Mouse (Mus musculus) spleen, embryonic (tissue): Measurements from ENCODE around the gene Kcnip3.

Experiments
- CTCF ChIA-PET: fragments of 350-600 bp; sonication (Branson Sonifier 250); formaldehyde crosslinking; loops from one replicate; lab custom pipeline; 2022; lab: Charles Lee

Gene Kcnip3

DNA sequence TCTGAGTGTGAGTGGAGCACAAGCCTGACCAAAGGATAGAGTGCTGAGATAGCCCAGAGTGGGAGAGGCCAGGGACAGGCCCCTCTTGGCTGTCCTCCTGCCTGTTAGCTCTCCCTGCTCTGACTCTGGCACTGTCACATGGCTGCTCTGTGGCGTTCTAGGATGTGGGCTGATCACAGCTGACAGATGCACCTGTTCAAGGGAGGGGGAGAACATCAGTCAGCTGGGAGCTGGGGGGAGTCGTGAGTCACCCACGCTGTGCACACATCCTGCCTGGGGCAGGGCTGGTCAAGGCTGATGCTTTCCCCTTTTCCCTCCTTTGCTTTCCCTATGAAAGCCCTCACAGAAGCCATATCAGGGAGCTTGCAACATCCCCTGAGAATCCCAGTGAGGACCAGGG is 3.6 kb downstream of the Kcnip3 start:
- CTCF ChIA-PET = no interaction called here

DNA sequence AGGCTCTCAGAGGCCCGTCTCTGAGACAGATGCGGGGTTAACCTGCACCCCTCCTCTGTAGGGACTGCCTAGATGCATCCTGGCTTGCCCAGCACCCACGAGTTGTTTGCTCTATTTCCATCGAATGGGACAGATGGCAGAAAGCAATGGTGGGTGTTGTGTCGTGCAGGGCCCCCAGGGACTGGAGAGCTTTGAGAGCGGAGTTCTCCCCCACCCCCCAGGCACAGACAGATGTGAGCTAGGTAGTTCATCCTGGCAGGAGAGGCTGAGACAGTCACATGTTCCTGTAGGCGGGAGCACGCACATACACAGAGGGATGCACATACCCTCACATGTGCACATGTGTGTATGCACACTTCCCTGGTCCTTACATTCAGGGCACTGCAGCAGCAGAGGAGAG is 4.8 kb downstream of the Kcnip3 start:
- CTCF ChIA-PET = no interaction called here

DNA sequence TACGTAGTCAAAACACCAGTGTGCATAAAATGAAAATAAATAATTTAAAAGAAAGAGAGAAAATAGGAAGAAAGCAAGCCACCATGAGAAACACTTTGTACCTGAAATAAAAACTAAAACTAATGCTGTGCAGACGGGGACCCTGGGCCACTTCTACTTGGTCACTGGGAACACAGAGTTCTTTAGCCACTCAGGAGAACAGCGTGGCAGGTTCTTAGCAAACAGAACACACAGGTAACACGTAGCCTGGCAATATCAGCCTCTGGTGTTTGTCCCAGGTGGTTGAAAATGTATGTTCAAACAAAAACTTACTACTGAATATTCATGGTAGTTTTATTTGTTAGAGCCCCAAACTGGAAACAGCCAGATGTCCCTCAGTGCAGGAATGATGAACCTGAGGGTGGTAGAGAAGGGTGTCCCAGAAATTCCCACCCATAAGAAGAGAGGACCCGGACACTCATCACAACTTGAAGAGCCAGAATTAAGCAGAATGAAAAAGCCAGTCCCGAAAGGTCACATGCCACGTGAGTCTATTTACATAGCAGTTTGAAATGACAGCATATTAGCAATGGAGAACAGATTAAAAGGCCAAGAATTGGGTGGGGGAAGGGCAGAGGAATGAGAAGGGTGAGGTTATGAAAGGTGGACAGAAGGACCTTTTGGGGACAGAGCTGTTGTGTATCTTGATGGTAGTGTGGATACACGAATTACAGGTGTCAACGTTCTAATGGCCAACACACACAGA is 7.3 kb downstream of the Kcnip3 start:
- CTCF ChIA-PET = no interaction called here

DNA sequence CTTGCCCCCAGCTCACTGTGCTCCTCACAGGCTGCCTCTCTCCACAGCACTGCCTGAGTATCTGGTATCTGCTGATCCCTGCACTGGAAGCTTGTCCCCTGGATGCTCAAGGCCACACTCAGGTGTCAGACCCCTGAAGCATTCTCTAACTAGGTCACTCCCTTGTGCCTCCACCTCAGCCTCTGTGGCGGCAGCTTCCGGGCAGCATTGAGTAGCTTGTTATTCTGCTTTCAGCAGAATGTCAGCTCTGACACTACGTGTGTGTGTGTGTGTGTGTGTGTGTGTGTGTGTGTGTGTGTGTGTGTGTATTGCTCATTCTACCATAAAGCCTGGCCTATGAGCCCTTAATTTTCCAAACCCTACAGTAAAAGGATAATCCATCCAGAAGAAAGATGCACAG is 8.7 kb downstream of the Kcnip3 start:
- CTCF ChIA-PET = interaction anchor here (0.7 kb wide), 1 partner anchor 509 kb away, joined by 4 read pairs; no protein-coding TSS in a partner anchor

DNA sequence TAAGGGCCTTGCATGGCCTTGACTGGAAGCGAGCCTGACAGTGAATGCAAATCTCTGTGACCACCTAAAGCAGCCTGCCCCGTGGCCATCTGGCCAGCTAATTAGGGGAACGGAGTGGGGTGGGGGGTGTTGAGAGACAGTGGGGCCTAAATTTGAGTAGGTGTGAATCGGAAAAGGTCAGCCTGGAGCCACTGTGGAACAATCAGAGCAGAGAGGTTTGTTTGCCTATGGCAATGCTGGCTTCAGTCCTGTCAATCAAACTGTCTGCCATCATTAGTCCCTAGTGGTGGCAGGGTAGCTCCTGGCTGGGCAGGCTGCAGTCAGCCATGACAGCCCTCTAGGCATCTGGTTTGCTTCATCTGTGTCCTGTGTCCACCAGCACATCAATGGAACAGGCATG is 10.5 kb downstream of the Kcnip3 start:
- CTCF ChIA-PET = no interaction called here

DNA sequence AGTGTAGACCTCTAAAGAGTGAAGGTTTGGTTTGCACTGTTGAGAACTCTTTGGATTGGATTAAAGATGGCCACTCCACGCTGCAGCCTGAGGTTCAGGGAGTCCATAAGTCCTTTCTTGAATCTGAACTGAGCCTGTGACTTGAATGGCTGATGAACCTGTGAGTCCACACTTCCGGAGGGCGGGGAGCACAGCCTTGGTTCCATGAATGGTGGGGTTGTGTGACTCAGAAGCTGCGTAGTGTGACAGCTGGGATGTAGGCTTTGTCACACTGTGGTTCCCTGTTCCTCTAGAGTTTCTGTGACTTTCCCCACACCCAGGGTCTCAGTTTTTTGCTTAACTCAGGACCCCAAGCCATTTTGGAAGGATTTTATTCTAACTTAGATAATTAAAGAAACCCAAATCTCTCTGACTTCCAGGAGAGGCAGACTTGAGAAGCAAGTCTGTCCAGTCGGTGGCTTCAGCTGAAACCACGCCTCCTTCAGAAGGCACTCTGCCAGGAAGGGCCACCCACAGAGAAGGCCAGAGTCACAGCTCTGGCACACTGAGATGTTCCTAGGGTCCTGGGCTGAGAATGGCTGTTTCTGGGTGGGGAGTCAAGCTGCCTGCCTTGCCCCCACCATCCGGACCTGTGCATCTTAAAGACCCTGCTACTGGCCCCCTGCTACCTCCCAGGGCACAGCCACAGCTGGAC is 13.8 kb downstream of the Kcnip3 start:
- CTCF ChIA-PET = no interaction called here

DNA sequence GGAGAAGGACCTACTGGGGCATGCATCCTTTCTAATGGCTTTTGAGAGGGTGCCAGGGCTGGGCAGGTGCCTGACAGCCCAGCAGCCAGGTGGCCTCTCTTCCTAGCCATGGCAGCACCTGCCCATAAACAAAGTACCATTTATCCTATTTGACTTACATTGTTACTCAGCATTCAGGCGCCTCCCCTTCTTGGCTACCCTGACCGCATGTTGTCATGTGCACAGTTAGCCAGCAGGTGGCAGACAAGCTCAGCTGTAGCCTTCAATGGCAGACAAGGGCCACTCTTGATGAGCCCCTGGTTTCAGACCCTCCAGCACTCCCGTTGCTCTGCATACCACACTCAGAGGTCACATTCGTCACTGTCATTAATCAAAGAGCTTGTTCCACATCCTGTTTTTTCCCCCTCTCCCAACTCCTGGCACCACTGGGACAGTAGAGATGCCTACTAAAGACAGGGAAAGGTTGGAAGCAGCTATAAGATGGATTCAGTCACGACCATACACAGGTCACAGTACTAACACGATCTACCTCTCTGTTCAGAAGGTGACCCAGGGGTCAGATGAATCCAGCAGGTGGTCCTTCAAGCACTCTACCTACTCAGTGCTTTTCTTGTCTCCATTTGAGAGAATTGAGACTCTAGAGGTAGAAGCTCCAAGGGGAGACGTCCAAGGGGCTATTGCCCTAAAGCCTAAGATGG is 14.7 kb downstream of the Kcnip3 start:
- CTCF ChIA-PET = no interaction called here

DNA sequence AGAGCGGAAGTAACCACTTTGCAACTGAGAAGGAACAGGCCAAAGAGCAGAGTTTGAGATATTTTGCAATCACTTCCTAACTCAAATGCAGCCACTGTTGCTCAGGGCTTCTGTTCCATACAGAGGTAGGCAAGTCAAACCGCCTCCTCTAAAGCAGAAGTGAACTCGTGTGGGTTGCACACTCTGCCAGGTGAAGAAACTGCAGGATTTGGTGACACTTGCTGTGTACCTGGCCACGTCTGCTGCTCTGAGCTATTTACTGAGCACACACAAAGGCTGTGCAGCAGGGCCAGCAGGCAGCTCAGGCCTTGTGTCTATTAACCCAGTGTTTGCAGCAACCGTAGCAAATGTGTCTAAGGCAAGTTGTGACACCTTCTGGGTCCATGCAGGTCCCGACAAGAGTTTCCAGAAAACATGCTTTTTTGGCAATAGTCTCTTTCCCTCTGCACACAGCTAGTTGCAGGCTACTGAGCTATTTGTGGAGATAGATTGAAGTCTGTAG is 15.7 kb downstream of the Kcnip3 start:
- CTCF ChIA-PET = no interaction called here

DNA sequence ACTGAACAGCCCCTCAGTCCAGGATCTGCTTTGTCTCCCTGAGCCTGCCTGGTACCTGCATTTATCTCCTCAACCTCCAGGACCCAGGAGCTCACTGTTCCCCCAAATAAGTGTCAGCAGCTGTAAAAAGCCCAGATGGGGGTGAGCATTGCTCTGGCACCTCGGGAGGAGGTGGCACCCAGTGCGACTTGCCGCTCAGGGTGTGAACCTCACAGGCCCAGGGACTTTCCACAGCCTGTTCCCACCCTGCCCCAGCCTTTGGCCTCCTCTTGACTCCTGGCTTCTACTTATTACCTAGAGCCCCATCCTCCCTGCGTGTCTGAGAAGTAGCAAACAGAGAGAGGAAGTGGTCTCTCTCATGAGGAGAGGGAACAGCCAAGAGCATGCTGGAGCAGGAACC is 16.7 kb downstream of the Kcnip3 start:
- CTCF ChIA-PET = no interaction called here

DNA sequence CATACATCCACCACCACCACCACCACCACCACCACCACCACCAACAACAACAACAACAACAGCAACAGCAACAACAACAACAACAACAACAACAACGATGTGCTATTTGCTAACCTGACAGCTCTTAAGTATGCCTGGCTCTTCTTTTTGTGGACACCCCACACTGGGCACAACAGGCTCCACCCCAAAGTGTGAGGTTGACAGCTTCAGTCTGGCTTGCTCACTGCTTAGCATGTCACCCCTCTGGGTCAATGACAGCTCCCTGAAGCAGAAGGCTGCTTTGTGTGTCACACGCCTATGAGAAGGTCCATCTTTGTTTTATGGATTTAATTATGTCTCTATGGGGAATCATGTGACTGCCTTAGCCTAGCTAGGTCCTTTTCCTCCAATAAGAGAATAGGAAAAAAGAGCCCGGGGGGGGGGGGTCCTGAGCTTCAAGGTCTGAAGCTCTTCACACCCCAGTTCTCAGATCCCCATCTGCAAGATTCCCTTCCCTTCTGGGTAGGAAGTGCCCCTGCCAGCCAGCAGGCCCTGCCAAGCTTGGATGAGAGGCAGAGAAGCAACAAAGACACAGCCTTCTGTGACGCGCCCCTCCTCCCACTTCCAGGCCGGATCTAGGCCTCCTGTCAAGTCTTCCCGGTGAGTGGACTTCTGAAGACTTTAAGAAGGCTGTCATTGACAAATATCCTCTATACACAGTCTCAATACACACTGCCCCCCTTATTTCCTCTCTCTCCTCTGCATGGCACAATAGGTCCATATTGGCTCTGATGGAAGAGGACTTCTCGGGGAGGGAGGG is 17.9 kb downstream of the Kcnip3 start:
- CTCF ChIA-PET = interaction anchor here (0.7 kb wide), 1 partner anchor 802 kb away, joined by 3 read pairs; no protein-coding TSS in a partner anchor

DNA sequence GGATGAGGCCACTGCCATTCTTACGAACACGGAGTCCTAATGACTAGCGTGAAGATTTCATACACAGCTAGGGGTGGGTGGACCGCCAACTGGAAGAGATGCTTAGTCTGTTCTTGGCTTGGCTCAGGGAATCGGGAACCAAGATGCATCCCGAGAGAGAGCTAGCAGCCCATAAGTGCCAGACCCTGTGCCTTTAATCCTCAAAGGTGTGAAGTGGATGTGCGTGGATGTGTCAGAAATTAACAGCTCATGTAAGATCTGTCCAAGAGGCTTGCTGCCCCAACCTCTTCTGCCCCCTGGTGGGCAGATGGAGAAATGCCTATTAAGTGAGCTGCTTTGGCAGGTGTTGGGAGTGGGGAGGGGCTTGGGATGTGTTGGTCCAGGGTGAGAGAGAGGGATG is 20.8 kb downstream of the Kcnip3 start:
- CTCF ChIA-PET = no interaction called here

DNA sequence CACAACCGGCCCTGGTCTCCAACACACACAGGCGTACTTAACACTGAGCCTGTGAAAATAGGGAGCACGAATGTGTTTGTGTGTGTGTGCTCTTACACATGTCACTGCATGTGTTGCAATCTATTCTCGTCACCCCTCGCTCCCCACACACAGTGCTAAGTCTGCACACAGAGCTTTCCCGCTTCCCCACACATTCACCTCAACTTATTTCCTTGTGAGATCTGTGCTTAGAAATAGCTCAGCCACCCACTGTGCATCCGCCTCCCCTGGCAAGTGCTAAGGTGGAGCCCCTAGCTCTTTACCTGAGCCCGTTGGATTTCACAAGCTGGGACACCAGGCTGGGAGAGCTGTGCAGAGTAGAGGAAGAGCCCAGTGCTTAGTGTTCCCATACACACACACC is 23.1 kb downstream of the Kcnip3 start:
- CTCF ChIA-PET = no interaction called here

DNA sequence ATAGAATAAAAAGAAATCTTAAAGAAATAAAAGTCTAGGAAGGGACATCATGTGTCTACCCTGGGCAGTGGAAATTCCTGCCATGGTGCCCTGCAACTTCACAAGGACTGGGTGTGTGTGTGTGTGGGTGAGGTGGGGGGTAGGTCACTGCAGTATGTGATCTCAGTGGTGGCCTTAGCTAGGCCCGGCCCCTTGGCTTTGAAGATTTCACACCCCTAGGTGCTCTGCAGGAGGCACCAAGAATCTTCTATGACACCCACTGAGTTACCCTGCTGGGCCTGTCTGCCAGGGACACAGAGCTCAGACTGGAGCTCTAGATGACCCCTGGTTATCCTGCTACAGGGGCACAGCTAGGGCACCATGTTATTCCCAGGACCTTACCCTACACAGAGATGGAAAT is 25.6 kb downstream of the Kcnip3 start:
- CTCF ChIA-PET = no interaction called here

DNA sequence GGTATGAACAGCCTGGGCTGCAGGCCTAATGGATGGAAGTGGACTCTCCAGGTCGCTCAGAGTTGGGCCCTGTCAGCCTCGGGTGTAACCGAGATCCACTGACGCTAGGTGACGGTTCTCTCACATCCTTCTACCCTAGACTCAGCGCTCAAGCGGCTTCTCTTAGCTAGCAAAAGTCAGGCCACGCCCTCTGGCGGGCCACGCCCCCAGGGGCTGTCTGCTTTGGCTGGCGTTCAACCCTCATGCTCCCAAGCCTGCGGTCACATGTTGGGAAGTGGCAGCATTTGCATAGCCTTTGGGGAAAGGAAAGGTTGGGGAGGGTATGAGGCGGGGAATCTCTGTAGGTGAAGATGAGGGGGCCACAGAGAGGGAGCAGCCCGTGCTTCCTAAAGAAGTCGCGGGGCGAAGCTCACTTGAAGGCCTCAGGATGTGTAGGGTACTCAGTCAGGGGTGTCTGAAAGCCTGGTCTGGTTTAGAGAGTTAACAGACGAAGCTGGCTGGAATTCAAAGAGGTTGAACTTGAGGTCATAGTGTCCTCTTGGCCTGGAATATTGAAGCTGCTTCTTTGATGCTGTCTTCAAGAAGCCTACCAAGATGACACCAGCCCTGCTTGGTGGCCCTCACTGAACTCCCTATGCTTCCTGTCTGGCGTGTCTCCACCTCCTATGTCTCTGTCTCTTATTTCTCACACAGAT is 37.3 kb downstream of the Kcnip3 start:
- CTCF ChIA-PET = no interaction called here

DNA sequence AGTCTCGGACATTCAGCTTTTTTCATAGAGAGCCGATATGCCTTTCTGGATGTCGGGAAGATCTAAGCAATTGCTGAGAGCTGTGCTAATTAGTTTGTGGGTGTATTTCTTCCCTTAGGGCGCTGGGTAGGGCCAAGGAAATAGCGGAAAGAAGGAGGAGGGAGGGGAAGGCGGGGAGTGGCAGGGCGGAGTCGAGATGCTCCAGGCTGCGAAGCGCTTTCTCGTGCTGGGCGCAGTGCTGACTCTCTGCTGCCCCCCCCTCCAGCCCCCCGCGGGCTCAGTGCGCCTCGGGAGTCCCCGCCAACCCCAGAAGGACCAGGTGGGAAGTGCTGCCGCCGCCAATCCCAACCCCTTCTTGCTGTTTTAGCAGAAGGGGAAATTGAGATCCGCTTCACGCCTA is 38.9 kb downstream of the Kcnip3 start:
- CTCF ChIA-PET = no interaction called here

DNA sequence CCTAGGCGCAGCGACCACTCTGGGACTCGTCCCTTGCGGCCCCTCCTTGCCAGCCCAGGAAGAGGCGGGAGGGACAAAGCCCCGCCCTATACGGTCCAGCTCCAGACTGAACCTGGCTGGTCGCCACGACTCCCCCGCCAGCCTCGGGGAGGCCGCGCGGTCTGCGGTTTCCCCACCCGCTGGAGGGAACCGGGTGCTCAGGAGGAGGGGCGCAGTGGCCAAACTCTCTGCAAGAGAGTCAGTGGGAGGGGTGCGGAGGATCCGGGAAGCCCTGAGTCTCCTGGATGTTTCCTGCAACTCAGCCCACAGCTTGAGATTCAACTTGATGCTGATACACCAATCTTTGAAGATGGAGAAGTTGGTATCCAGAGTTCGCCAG is 39.4 kb downstream of the Kcnip3 start:
- CTCF ChIA-PET = no interaction called here

DNA sequence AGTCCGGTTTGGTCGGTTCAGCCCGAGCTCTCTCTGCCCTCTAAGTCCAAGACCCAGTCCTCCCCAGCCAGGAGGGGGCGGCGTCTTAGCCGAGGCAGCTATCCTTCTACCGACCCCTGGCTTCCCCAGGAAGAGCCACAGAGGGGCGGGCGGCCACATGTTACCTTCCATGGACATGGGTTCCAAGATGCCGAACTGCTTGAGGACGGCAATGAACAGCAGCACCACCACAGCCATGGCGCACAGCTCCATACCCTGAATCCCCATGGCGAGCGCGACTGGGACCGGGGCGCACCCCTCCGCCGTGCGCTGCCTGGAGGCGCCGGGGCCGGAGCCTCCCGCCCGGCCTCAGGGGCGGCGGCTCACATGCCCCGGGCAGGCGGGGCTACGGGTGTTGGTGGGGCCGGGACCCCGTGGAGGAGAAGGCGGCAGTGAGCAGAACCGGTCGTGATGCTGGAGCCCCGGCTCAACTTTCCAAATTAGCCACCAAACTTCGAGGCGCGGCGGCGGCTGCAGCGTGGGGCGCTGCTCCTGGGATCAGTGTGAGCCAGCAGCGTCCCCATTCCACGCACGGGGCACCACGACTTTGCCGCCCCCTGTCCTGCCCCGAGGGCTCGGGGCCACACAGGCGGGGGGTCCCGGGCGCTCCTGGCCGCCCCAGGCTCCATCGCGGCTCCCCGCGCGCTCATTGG is 39.9 kb downstream of the Kcnip3 start:
- CTCF ChIA-PET = no interaction called here

DNA sequence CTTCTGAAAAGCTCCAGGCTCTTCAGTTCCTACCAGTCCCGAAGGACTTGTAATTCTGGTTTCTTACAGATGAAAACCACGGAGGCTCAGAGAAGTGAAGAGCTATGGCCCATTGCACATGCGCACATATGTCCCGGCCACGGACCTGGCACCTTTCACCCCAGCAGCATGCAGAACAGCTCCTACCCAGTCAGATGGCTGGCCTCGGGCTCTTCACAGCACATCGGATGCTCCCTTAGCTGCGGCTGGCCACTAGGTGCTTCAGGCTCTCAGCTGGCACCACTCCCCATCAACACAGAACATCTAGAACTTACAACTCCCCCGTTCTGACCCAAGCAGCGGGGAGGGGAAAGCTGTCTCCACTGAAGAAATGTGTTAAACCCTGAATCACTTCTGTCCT is 42.1 kb downstream of the Kcnip3 start:
- CTCF ChIA-PET = no interaction called here

DNA sequence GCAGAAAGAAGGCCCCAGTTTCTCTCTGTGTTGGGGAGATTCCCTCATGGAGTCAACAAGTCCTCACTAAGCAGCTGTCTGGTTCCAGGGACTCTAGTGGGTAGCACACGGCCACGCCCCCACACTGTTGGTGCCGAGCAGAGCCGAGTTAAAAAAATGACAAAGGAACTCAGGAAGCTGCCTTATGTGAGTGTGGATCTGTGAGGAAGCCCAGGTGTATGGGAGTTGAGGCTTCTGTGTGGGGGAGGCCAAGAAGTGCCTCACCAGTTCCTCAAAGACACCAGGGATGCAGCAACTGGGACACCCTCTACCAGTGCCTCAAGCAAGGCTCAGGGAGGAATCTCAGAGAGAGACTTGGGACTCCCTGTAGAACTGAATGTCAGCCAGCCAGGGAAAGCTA is 42.7 kb downstream of the Kcnip3 start:
- CTCF ChIA-PET = no interaction called here

DNA sequence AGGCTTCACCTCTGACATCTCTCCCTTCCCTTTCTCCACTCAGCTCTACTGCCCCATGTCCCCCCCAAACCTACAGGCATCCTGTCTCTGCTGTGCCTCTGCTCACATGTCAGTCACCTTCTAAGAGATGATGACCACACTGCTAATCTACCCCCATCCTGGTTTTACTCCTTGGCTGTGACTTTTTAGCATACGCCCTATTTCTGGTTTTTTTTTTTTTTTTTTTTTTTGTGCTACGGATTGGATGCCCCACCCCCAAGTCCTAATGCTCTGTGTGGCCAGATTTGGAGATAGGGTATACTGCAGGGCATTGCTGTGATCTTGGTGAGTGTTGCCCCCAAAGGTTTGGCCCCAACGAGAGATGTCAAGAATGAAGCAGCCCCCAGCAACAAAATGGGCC is 49.6 kb downstream of the Kcnip3 start:
- CTCF ChIA-PET = interaction anchor here (0.6 kb wide), 1 partner anchor 1615 kb away, joined by 3 read pairs; no protein-coding TSS in a partner anchor

DNA sequence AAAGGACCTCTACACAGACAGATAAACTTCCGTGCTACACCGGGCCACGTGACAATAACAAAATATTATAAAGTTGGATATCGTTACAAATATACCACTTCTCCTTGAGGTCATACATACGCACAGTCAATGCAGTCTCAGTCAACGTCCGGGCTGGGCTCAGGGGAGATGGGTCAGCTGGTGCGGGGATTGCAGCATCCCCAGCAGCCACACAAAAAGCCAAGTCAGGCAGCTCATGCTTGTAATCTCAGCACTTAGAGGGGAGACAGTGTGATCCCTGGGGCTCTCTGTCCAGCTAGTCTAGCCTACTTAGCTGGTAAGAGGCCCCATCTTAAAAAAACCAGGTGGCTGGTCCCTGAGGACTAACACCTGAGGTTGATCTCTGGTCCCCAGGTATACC is 50.6 kb downstream of the Kcnip3 start:
- CTCF ChIA-PET = no interaction called here
